Mouse (Mus musculus): ENCODE measurements around the gene Atm.
A peak's percentile ranks its signal among the peaks of the same experiment; 100 is the strongest.

Gene Atm

GRCm38 (mm10) chr9:53536558-53537320, at the start of gene Atm, which contains the start of gene Npat:
Gene Atm (minus strand): TSS chr9:53536740.
Gene Npat (plus strand): TSS chr9:53537047.
- peak; percentile 99 for DNase-seq (ENCODE audit: low spot score)

- DNase-seq (ENCODE audit: low spot score), result no peak
Observed at GRCm38 (mm10) chr9:53581870-53582269, 45.3 kb upstream of the Atm start.

- no peak for DNase-seq (ENCODE audit: low spot score)
Observed at GRCm38 (mm10) chr9:53575721-53576120, 39.2 kb upstream of the Atm start.

DNA sequence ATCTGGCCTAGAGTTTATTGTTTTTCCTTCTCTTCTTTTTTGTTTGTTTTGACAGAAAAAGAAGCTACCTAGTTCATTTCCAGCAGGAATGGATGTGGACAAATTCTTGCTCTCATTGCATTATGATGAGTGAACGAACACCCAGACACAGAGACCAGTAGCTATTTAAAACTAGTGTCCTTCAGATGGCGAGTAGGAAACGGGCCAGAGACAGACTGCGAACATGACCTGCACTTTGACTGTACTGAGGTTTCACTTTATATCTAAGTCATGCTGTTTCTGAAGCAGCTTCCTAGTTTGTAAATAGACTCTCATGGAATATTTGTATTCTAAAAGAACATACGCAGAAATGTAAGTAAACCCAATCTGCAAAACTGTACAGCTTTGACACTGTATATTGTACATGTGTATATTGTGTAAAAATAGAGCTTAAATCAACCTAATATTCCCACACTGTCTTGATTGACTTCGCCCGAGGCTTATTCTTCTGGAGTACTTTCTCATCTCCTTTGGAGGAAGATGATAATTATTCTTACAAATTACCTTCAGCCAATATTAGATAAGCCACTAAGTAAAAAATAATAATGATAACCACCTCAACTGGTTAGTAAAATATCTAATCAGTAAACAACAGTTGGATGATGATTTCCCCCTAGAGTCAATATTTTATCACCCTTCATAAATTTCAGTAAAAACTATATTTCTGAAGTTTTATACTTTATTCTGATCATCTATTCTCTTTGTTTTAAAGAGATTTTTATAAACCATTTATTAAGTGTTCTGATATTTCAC, 36.2 kb upstream of the Atm start:
- no peak for DNase-seq (ENCODE audit: low spot score)

DNA sequence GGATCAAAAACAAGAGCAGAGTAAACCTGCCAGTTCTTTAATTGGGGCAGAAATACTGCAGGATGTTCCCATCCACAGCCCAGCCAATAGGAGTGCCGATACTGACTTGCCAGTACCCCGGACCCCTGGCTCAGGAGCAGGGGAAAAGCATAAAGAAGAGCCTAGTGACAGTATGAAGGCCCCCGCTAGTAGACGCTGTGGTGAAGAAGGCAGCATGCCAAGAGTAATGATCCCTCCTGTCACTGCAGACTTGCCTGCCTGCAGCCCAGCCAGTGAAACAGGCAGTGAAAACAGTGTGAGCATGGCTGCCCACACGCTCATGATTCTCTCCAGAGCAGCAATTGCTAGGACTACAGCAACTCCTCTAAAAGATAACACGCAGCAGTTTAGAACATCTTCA, 34.1 kb upstream of the Atm start:
- no peak for DNase-seq (ENCODE audit: low spot score)

GRCm38 (mm10) chr9:53537336-53537965, 911 bp upstream of the Atm start:
- peak; percentile 37 for DNase-seq (ENCODE audit: low spot score)

GRCm38 (mm10) chr9:53535416-53536320, 872 bp downstream of the Atm start:
- no peak for DNase-seq (ENCODE audit: low spot score)

GRCm38 (mm10) chr9:53517373-53518009, 19.0 kb downstream of the Atm start:
- DNase-seq (ENCODE audit: low spot score), result no peak

DNA sequence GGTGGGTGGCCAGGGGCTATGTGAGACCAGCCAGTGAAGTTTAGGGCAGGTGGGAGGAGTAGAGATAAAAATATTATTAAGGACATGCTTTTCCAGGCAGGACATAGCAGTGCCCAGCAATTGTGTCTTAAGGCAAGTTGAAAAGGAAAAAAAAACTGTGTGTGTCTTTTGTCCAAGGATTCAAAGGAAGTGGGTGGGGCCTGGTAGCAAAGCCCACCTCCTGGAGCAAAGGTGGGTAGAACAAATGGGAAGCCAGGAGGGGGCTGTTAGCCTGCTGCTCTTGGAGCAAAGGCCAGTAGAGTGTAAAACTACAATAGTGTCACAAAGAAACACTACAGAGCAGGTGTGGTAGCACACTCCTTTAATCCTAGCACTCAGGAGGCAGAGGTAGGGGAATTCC, 22.4 kb downstream of the Atm start:
- no peak for DNase-seq (ENCODE audit: low spot score)

DNA sequence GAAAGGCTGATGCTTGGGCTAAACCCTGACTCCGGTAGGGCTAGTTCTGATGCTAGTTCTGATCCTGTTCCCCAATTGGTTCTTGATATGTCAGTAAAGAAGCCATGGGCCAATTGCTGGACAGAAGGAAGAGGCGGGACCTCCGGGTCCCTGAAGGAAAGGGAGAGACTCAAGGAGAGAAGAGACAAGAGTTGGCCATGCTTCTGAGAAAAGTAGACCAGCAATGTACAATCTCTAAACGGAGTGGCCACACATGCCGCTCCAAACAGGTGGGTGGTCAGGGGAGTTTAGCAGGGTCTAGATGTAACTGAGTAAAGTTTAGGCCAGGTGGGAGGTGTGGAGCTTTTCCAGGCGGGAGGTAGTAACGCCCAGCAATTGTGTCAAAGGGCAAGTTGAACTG, 28.5 kb downstream of the Atm start:
- DNase-seq (ENCODE audit: low spot score), result no peak

- DNase-seq (ENCODE audit: low spot score), result no peak
Observed at GRCm38 (mm10) chr9:53485886-53486285, 50.7 kb downstream of the Atm start.

GRCm38 (mm10) chr9:53472806-53473518, 63.6 kb downstream of the Atm start:
- no peak for DNase-seq (ENCODE audit: low spot score)

DNA sequence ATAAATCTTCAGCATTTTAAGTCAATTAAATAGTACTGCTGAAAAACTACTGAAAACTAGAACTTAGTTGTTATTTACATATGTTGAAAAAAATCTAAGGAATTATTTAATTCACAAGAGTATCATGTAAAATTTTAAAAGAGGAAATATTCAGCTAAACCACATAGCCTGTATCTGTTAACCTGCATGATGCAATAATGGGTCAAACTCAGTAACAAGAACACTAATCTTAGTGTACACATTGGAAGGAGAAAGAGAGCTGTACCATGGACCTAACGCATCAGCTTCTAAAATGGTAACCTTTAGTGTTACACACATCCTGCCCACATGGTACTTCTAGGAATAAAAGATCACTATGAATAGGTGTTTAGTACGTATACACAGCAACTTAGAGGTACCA, 84.5 kb downstream of the Atm start:
- peak; percentile 12 for DNase-seq (ENCODE audit: low spot score)

DNA sequence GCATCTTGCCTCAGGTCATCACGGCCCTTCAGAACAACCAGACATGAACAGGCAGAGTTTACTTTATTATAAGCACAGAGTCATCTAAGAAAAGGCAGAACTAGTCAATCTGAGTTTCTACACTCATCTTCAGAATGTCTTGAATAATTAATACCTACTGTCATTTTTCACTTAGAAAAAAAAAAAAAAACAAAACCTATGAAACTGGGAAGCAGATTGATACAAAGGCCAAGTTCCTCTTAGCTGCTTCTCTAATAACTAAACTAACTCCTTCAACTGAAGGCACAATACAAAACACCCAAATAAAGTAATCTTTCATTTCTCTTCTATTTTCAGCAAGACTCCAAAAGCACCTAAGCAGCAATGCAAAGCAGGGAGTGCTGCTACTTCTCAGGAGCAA, 85.9 kb downstream of the Atm start:
- no peak for DNase-seq (ENCODE audit: low spot score)

DNA sequence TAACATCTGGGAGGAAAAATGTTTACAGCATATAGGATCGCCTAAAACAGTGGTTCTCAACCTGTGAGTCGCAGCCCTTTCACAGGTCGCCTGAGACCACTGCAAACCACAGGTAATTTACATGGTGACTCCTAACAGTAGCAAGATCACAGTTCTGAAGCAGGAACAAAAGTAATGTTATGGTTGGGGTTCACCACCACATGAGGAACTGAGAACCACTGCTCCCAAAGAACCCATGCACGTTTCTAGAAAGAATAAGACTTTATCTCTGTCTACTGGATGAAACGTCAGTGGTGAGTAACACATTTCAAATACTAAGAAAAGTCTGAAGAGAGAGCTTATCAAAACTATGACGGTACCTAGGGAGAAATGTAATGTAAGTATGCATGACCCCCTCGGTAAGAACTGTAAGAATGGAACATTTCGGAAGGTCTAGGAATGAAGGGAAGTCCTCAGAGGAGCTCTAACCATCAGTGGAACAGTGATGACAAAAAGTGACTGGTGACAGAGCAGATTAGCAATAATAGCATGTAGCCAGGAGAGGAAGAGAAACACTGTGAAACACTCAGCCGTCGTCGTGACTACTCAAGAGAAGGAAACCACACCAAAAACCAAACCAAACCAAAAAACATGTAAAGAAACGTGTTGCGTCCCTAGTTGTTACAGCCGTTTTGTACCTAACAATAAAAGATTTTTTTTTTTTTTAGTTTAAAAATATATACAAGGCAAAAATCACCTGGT, 100.5 kb downstream of the Atm start:
- no peak for DNase-seq (ENCODE audit: low spot score)

DNA sequence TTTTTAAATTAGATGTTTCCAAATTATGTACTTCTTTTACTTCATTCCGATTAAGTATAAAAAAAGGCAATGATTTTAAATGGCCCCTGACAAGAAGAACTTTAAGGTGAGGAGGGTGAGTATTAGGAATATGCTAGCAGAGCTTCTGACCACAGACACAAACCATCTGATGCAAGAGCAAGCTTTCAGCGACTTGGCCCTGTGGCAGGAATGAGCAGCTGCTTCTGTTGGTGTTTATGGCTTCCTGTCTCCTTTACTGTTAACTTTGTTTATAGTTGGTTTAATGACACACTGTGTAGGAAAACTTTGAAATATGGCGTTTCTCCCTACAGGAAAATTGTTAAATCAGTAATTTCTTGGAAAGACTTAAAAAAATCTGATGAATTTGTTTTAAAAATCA, 108.9 kb downstream of the Atm start:
- DNase-seq (ENCODE audit: low spot score), result no peak

GRCm38 (mm10) chr9:53426726-53427125, 109.8 kb downstream of the Atm start:
- DNase-seq (ENCODE audit: low spot score), result no peak

- DNase-seq (ENCODE audit: low spot score), result no peak
Observed at GRCm38 (mm10) chr9:53422133-53422896, 114.2 kb downstream of the Atm start.

DNA sequence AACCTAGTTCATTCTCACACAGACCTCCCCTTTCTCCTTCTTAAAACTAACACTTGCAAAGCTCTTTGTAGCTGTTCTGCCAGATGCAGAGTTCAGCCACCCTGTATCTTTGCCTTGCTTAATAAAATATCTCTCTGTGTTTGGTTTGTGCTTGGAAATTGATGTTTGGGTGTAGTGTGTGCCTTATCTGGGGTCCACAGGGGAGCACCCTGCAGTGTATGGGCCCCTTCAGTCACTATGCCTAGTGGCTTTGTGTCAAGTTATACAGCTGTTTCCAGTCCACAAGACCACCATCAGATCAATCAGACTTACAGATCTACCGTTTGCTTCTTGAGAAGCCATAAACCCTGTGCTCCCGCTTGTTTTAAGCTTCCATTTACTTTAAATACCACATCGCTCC, 127.1 kb downstream of the Atm start:
- no peak for DNase-seq (ENCODE audit: low spot score)
